Mouse (Mus musculus) kidney, embryonic 14.5 days (tissue): Measurements from ENCODE around the gene Tmem95. TPM values are rescaled to one million over a fixed set of nuclear protein-coding genes. Genes with fewer than 3 reads are reported as not detected.

Source experiments
- ATAC-seq: fragments of 200-750 bp; cut with Nextera tagmentation; 2 replicates; pipeline ENCODE4 v1.8.0; 2017; ENCODE audit warnings: moderate number of reproducible peaks, mild to moderate bottlenecking, moderate TSS enrichment, moderate library complexity; ENCODE audit not compliant: low FRiP score, low TSS enrichment
- H3K27ac ChIP-seq: fragments of 300-500 bp; sonication (generic); 2 replicates; pipeline ENCODE4 v1.5.1; 2014; ENCODE audit warnings: low read depth, mild to moderate bottlenecking, low read length, moderate library complexity, mixed read lengths
- H3K27me3 ChIP-seq: fragments of 300-500 bp; sonication (generic); 2 replicates; pipeline ENCODE4 v1.6.1; 2014; ENCODE audit warnings: mild to moderate bottlenecking, low read length; ENCODE audit not compliant: control insufficient read depth, insufficient read depth
- H3K36me3 ChIP-seq: fragments of 300-500 bp; sonication (generic); 2 replicates; pipeline ENCODE4 v1.6.1; 2014; ENCODE audit warnings: low read length, mixed read lengths; ENCODE audit not compliant: control insufficient read depth, insufficient read depth
- H3K4me1 ChIP-seq: fragments of 300-500 bp; sonication (generic); 2 replicates; pipeline ENCODE4 v1.6.1; 2014; ENCODE audit warnings: low read length, mixed read lengths; ENCODE audit not compliant: control insufficient read depth, insufficient read depth
- H3K4me2 ChIP-seq: fragments of 300-500 bp; sonication (generic); replicated peaks from 2 replicates; pipeline ENCODE4 v1.6.1; 2014; ENCODE audit warnings: low read depth, mild to moderate bottlenecking, low read length
- H3K4me3 ChIP-seq: fragments of 300-500 bp; sonication (generic); 2 replicates; pipeline ENCODE4 v1.5.1; 2014; ENCODE audit warnings: mild to moderate bottlenecking, low read length
- H3K9ac ChIP-seq: fragments of 300-500 bp; sonication (generic); 2 replicates; pipeline ENCODE4 v1.6.1; 2014; ENCODE audit warnings: low read depth, mild to moderate bottlenecking, low read length, moderate library complexity
- H3K9me3 ChIP-seq: fragments of 300-500 bp; sonication (generic); 2 replicates; pipeline ENCODE4 v1.6.1; 2016; ENCODE audit warnings: low read length; ENCODE audit not compliant: control insufficient read depth
- WGBS: fragments of 180-500 bp; shearing (Covaris S2); extraction: QIAGEN DNeasy Blood & Tissue Kit; methylation state at CpG from one replicate; pipeline ENCODE4 v1.1.7; 2014; 5-methylcytosine and 5-hydroxymethylcytosine counted together
- microRNA-seq: library from miRNA; unstranded; fragments of <30 nt; microRNA quantifications from one replicate; pipeline ENCODE4, GENCODE M21; 2016
- polyA plus RNA-seq: library from polyadenylated mRNA; unstranded; fragments of >200 nt; fragmentation: Nextera tagmentation; extraction: Ambion mirVana; gene quantifications from 2 replicates; pipeline ENCODE4 v1.2.1, GENCODE M21; 2014

The Tmem95 gene
- polyA plus RNA-seq, 1 experiment from 2014 or later, result not detected

GRCm38 (mm10) chr11:69836703-69837576, 40.9 kb downstream of the Tmem95 start:
- peak overlapping the region; percentile 79 for H3K9ac ChIP-seq
- H3K36me3 ChIP-seq, result peaks cover 11% of the 10 kb centered on the region; the same call in 1 of the 2 replicates
- H3K4me3 ChIP-seq, result peak overlapping the region; percentile 73
- 0 out of 2 replicates have a peak, but pooled peaks cover 2% of the 10 kb centered on the region for H3K27me3 ChIP-seq
- ATAC-seq, result 0 out of 2 replicates have a peak, but pooled peaks have one; percentile 4
- H3K27ac ChIP-seq, result peak overlapping the region; percentile 79
- no peaks in the 10 kb centered on the region for H3K9me3 ChIP-seq
- H3K4me1 ChIP-seq, result peaks cover 46% of the 10 kb centered on the region
- under 1% methylated on average over 39 of the region's 52 CpGs for WGBS
- H3K4me2 ChIP-seq, result peak overlapping the region; percentile 98

GRCm38 (mm10) chr11:69835966-69836335, 41.9 kb downstream of the Tmem95 start:
- 20% methylated on average over 4 of the region's 4 CpGs for WGBS
- Histone ChIP-seq H3K36me3 (peaks cover 17% of the 10 kb centered on the region; the same call in 1 of the 2 replicates), H3K4me2 (peak overlapping the region; percentile 98), H3K4me3 (peak overlapping the region; percentile 73), H3K27ac (no peak overlapping the region), H3K27me3 (0 out of 2 replicates have a peak, but pooled peaks cover 2% of the 10 kb centered on the region), H3K9me3 (no peaks in the 10 kb centered on the region), H3K4me1 (peaks cover 46% of the 10 kb centered on the region), H3K9ac (peak overlapping the region; percentile 79; the same call in 1 of the 2 replicates)
- ATAC-seq, result no peak

GRCm38 (mm10) chr11:69835326-69835965, 42.4 kb downstream of the Tmem95 start:
- 0 out of 2 replicates have a peak, but pooled peaks cover 2% of the 10 kb centered on the region for H3K27me3 ChIP-seq
- 5% methylated on average over 9 of the region's 9 CpGs for WGBS
- H3K4me1 ChIP-seq, result peaks cover 46% of the 10 kb centered on the region
- H3K9me3 ChIP-seq, result no peaks in the 10 kb centered on the region
- no peak for ATAC-seq
- H3K9ac ChIP-seq, result peak overlapping the region; percentile 2; the same call in 1 of the 2 replicates
- peak overlapping the region; percentile 73 for H3K4me3 ChIP-seq
- no peak overlapping the region for H3K27ac ChIP-seq
- peaks cover 17% of the 10 kb centered on the region; the same call in 1 of the 2 replicates for H3K36me3 ChIP-seq
- H3K4me2 ChIP-seq, result peak overlapping the region; percentile 98

- Histone ChIP-seq H3K27me3 (0 out of 2 replicates have a peak, but pooled peaks cover 2% of the 10 kb centered on the region), H3K9ac (peak overlapping the region; percentile 75), H3K4me1 (peaks cover 47% of the 10 kb centered on the region), H3K4me3 (peak overlapping the region; percentile 73), H3K9me3 (no peaks in the 10 kb centered on the region), H3K4me2 (peak overlapping the region; percentile 98), H3K27ac (0 out of 2 replicates have a peak overlapping the region, but pooled peaks have one; percentile 11), H3K36me3 (peaks cover 17% of the 10 kb centered on the region; the same call in 1 of the 2 replicates)
- 8% methylated on average over 26 of the region's 48 CpGs for WGBS
- ATAC-seq, result no peak
Observed at GRCm38 (mm10) chr11:69834001-69834549, 43.7 kb downstream of the Tmem95 start.

GRCm38 (mm10) chr11:69833554-69833953, 44.3 kb downstream of the Tmem95 start:
- H3K9me3 ChIP-seq, result no peaks in the 10 kb centered on the region
- peak overlapping the region; percentile 75 for H3K9ac ChIP-seq
- H3K4me2 ChIP-seq, result peak overlapping the region; percentile 98
- no peak for ATAC-seq
- H3K27me3 ChIP-seq, result 0 out of 2 replicates have a peak, but pooled peaks cover 2% of the 10 kb centered on the region
- H3K4me1 ChIP-seq, result peaks cover 45% of the 10 kb centered on the region
- peak overlapping the region; percentile 73 for H3K4me3 ChIP-seq
- H3K27ac ChIP-seq, result 0 out of 2 replicates have a peak overlapping the region, but pooled peaks have one; percentile 11
- WGBS, result 55% methylated on average over 8 of the region's 8 CpGs
- peaks cover 17% of the 10 kb centered on the region; the same call in 1 of the 2 replicates for H3K36me3 ChIP-seq

- no peak overlapping the region for H3K27ac ChIP-seq
- ATAC-seq, result no peak
Observed at GRCm38 (mm10) chr11:69828832-69829231, 49.0 kb downstream of the Tmem95 start.

More at GRCm38 (mm10) chr11:69828832-69829231, 49.0 kb downstream of the Tmem95 start:
- WGBS, result 63% methylated on average over 5 of the region's 5 CpGs
- peaks cover 10% of the 10 kb centered on the region for H3K4me1 ChIP-seq
- no peak overlapping the region for H3K4me3 ChIP-seq
- H3K9me3 ChIP-seq, result no peaks in the 10 kb centered on the region
- H3K27me3 ChIP-seq, result no peaks in the 10 kb centered on the region
- no peak overlapping the region for H3K9ac ChIP-seq
- H3K4me2 ChIP-seq, result no peak overlapping the region
- peaks cover 56% of the 10 kb centered on the region for H3K36me3 ChIP-seq

Small RNA genes within 50 kb of the gene (microRNA-seq; reads per million reads assigned to microRNA genes)
- gene Mir6924, result not detected

Other genes with a start within 250 kb of the Tmem95 start
- 30.7 and 33.3 TPM in 2 replicates for gene Fxr2, start 245.0 kb downstream of the Tmem95 start, polyA plus RNA-seq
- gene Sox15, start 222.7 kb downstream of the Tmem95 start, polyA plus RNA-seq, result 0.51 TPM in 1 of 2 replicates, not detected in the other
- gene Mpdu1, start 215.4 kb downstream of the Tmem95 start, polyA plus RNA-seq, result 42.3 and 71.8 TPM in 2 replicates
- 8.5 and 10.5 TPM in 2 replicates for gene Cd68, start 211.9 kb downstream of the Tmem95 start, polyA plus RNA-seq
- 729 and 1,177 TPM in 2 replicates for gene Eif4a1, start 205.6 kb downstream of the Tmem95 start, polyA plus RNA-seq
- gene Senp3, start 195.9 kb downstream of the Tmem95 start, polyA plus RNA-seq, result 95.2 and 102 TPM in 2 replicates
- gene Tnfsf13, start 192.2 kb downstream of the Tmem95 start, polyA plus RNA-seq, result 0.34 and 0.60 TPM in 2 replicates
- 6.9 and 8.6 TPM in 2 replicates for gene Tnfsf12, start 182.2 kb downstream of the Tmem95 start, polyA plus RNA-seq
- gene Tnfsfm13, start 181.9 kb downstream of the Tmem95 start, polyA plus RNA-seq, result 4.6 and 4.9 TPM in 2 replicates
- 30.2 and 58.4 TPM in 2 replicates for gene Polr2a, start 119.4 kb downstream of the Tmem95 start, polyA plus RNA-seq
- gene Slc35g3, start 116.0 kb downstream of the Tmem95 start, polyA plus RNA-seq, result 0.23 and 0.36 TPM in 2 replicates
- gene Zbtb4, start 112.1 kb downstream of the Tmem95 start, polyA plus RNA-seq, result 2.0 and 2.2 TPM in 2 replicates
- gene Chrnb1, start 82.1 kb downstream of the Tmem95 start, polyA plus RNA-seq, result 4.6 and 6.5 TPM in 2 replicates
- gene Fgf11, start 76.2 kb downstream of the Tmem95 start, polyA plus RNA-seq, result 1.7 and 1.9 TPM in 2 replicates
- 6.4 and 7.7 TPM in 2 replicates for gene Tmem102, start 72.4 kb downstream of the Tmem95 start, polyA plus RNA-seq
- not detected in 2 replicates for gene Gm39566, start 62.7 kb downstream of the Tmem95 start, polyA plus RNA-seq
- gene Spem2, start 59.6 kb downstream of the Tmem95 start, polyA plus RNA-seq, result not detected in 2 replicates
- 0.27 TPM in 1 of 2 replicates, not detected in the other for gene Spem1, start 55.8 kb downstream of the Tmem95 start, polyA plus RNA-seq
- 7.8 and 8.5 TPM in 2 replicates for gene Nlgn2, start 40.2 kb downstream of the Tmem95 start, polyA plus RNA-seq
- 354 and 512 TPM in 2 replicates for gene Tmem256, start 39.5 kb downstream of the Tmem95 start, polyA plus RNA-seq
- gene Plscr3, start 31.6 kb downstream of the Tmem95 start, polyA plus RNA-seq, result 84.3 and 105 TPM in 2 replicates
- 2.3 and 4.9 TPM in 2 replicates for gene Tnk1, start 19.3 kb downstream of the Tmem95 start, polyA plus RNA-seq
- 3.8 and 6.4 TPM in 2 replicates for gene Kctd11, start 3.4 kb upstream of the Tmem95 start, polyA plus RNA-seq
- gene Acap1, start 17.5 kb upstream of the Tmem95 start, polyA plus RNA-seq, result 0.20 and 0.28 TPM in 2 replicates
- 12.4 and 15.1 TPM in 2 replicates for gene 2810408A11Rik, start 23.0 kb upstream of the Tmem95 start, polyA plus RNA-seq
- gene Neurl4, start 23.1 kb upstream of the Tmem95 start, polyA plus RNA-seq, result 13.0 and 16.3 TPM in 2 replicates
- 73.4 and 82.0 TPM in 2 replicates for gene Gps2, start 35.9 kb upstream of the Tmem95 start, polyA plus RNA-seq
- gene Eif5a, start 43.9 kb upstream of the Tmem95 start, polyA plus RNA-seq, result 2,108 and 2,169 TPM in 2 replicates
- gene Ybx2, start 57.8 kb upstream of the Tmem95 start, polyA plus RNA-seq, result 10.1 and 10.7 TPM in 2 replicates
- 11.7 and 14.1 TPM in 2 replicates for gene Slc2a4, start 70.2 kb upstream of the Tmem95 start, polyA plus RNA-seq
- gene Cldn7, start 86.8 kb upstream of the Tmem95 start, polyA plus RNA-seq, result 117 and 132 TPM in 2 replicates
- gene Ctdnep1, start 103.1 kb upstream of the Tmem95 start, polyA plus RNA-seq, result 34.5 and 50.1 TPM in 2 replicates
- 117 and 141 TPM in 2 replicates for gene Elp5, start 104.5 kb upstream of the Tmem95 start, polyA plus RNA-seq
- 426 and 499 TPM in 2 replicates for gene Gabarap, start 113.1 kb upstream of the Tmem95 start, polyA plus RNA-seq
- 48.5 and 63.1 TPM in 2 replicates for gene Phf23, start 117.8 kb upstream of the Tmem95 start, polyA plus RNA-seq
- gene Dvl2, start 122.6 kb upstream of the Tmem95 start, polyA plus RNA-seq, result 28.2 and 34.9 TPM in 2 replicates
- gene Acadvl, start 137.4 kb upstream of the Tmem95 start, polyA plus RNA-seq, result 41.1 and 58.4 TPM in 2 replicates
- 13.2 and 16.4 TPM in 2 replicates for gene Dlg4, start 138.9 kb upstream of the Tmem95 start, polyA plus RNA-seq
- 2.0 and 2.4 TPM in 2 replicates for gene Asgr1, start 176.1 kb upstream of the Tmem95 start, polyA plus RNA-seq
- not detected in 2 replicates for gene Asgr2, start 214.6 kb upstream of the Tmem95 start, polyA plus RNA-seq